Mouse (Mus musculus): ENCODE results near the gene Foxn3.

Foxn3 gene

DNA sequence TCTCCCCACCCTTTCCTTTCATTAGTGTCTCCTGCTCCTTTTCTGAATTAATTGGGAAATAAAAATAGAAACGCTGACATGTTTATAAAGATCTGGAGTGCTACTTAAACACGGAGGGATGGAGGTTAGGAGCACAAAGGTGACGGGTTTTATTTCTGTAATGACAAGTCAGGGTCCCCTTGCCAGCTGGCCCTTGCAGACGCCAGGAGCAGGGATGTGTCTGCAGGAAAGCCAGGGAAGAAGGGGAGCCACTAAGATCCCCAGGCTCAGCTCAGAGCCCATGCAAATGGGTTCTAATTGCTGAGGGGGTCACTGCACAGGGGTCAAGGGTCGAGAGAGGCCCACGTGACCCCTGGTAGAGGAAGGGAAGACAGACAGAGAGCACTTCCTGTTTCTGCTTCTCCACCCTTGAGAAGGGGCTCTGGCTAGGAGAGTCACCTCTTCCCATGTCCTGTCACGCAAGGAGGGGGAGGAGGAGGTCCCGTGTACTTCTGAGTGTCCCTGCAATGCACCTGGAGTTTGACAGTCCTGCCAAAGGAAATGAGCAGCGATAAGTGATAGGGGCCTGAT is 36.7 kb downstream of the Foxn3 start:
- no peak for DNase-seq (ENCODE audit: low spot score in 2 of 2)

DNA sequence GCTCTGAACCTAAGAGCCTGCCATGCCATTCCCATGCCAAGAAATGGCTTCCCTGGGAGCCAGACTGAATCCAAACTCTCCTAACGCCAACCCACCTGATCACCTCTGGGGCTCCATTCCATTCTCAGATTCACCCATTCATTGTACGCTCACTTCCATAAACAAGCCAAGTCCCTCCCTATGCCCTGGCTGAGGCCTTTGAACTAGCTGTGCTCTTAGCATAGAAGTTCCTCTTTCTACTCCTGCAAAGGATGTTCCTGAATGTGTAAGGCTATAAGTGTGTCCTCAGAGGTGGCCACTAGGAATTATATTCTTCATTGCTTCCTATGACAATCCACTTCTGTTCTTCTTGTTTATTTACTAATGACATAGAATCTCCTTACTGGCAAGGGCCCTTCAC is 40.5 kb downstream of the Foxn3 start:
- no peak for DNase-seq (ENCODE audit: low spot score in 2 of 2)

DNA sequence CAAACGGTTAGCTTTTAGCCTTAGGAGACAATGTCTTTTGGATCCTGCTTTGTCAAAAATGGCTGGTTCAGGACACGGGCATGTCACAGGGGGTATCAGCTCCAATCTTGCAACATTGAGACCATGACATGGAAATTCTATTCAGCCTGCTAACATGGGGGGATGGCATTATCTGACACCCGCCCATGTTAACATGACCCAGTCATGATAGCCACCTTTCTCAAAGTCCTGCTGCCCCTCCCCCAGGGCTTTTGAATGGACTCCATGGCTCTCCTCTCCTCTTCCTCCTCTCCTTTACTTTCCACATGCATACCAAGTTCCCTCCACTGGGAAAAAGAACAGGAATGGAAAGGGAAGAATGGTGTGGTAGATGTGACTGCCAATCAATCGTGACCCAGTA is 43.5 kb downstream of the Foxn3 start:
- DNase-seq (ENCODE audit: low spot score in 2 of 2): no peak

DNA sequence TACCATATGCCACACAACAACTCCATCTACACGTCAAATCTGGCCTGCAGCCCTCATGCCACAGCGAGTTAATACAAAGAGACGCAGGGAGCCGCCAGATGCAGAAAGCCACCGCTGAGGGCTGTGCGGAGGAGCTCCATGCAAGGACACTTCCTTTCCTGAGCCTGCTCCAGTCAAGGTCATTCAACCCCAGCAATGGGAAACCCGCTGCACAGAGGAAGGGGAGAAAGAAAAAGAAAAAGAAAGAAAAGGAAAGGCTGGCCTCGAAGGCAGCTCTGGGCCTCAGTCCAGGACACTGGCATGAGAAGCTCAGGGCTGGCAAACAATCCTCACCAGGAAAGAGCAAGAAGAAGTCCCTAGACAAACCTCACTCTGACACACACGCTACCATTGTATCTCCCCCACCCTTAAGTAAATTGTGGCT is 44.2 kb downstream of the Foxn3 start:
- DNase-seq (ENCODE audit: low spot score in 2 of 2): no peak

DNA sequence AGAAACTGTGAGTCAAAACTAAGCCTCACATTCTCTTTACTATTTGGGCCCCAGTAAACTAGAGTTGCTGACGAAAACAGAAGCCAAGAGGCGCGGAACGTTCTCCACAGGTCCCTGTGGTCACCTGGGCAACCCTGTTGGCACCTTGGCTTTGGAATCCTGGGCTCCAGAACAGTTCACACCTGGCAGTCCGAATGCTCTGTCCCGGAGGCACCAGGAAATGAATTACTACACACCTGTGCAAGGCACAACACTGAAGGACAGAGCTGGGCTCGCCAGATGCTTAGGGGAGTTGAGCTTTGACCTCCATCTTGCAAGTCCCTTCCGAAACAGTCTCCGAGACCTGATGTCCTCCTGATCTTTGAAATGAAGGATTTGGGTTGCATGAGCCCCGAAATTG is 44.7 kb downstream of the Foxn3 start:
- DNase-seq (ENCODE audit: low spot score in 2 of 2): no peak

DNA sequence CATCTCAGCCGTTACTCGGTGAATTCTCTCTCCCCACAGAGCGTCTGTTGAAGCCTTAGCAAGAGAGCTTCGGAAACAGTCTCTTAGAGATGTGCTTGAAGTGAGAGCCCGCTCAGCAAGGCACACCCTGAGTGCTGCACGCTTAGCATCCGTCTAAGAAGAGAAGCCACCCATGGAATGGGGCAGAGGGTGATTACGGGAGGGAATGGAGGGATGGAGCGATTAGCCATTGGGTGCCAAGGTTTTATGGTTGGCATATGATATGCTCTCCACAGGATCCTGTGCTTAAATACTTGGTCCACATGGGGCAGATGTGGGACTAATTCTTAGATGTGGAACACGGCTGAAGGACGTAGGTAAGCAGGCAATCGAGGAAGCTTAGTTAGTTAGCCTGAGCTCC is 45.3 kb downstream of the Foxn3 start:
- no peak for DNase-seq (ENCODE audit: low spot score in 2 of 2)

DNA sequence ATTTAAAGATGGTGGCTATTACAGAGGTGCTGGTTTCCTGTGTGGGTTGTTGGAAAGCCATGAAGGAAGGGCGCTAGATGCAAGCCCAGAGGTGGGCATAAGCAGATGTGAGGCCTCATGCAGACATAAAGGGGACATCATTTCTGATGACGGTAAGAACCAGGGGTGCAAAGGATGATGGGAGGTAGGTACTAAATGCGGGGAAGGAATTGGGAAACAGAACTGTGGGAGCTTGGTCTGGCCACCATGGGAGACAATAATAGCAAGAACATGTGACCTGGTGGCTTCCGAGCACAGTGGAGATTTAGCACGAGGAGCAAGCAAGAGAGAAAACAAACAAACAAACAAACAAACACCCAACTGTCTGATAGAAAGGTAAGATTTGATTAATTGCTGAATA is 46.1 kb downstream of the Foxn3 start:
- no peak for DNase-seq (ENCODE audit: low spot score in 2 of 2)

DNA sequence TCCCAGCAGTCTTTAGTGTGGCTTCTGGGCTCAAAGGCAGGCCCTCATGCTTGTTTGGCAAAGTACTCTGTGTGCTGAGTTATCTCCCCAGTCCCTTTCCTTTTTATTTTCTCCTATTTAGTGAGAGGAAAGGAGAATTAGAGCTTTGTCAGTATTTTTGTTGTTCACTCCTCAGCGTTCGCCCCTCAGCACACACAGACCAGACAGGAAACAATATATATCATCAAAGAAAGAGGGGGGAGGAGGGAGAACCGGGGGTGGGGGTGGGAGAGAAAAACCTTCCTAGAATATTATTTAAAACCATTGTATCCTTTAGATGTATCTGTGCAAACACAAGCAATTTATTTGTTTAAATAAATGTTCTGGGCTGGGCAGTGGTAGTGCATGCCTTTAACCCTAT is 47.9 kb downstream of the Foxn3 start:
- DNase-seq (ENCODE audit: low spot score in 2 of 2): no peak

DNA sequence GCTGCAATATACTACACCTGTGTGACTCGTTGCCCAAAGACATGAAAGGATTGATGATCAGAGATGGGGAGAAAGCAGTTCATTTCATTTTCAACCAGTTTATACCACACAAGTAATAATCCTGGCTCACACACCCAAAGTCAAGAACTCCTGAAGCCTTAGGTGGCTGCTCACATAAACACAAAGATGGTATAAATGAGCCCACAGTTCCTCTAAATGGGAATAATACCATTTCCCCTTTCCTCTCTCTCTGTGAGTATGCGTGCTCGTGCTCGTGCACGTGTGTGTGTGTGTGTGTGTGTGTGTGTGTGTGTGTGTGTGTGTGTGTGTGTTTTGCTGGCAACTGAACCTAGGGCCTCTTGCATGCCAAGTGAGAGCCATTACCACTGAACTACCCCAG is 51.7 kb downstream of the Foxn3 start:
- no peak for DNase-seq (ENCODE audit: low spot score in 2 of 2)

DNA sequence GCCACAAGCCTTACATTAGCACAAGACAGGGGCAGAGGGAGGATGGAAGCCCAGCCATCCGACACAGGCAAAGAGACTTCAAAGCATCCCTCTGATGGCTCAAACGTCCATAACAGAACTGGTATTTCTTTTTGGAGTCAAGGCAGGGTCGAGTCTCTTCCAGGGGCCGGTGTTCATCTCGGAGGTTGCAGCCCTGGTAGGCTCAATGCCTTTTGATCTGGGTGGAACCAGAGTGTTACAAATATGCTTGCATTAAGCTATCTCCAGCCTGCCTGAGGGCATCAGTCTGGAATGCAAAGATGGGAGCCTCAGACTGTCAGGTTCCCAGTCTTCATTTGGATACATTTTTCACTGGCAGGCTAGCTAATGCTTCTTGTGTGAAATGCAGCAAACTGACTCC is 52.6 kb downstream of the Foxn3 start:
- no peak for DNase-seq (ENCODE audit: low spot score in 2 of 2)

DNA sequence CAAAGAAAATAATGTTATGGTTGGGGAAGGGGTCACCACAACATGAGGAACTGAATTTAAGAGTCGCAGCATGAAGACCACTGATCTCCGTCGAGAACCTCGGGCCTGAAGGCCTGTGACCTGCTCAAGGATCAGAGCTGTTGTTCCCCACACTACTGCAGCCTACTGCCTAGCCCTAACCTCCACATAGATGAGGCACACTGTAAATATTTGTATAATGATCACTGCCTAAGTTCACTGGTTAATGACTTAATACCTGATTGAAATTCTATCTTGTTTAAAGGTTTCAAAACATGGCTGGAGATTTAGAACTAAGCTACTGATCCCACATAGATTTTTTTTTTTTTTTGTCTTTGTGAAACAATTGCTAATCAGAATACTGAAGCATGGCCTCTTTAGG is 61.2 kb downstream of the Foxn3 start:
- no peak for DNase-seq (ENCODE audit: low spot score in 2 of 2)

DNA sequence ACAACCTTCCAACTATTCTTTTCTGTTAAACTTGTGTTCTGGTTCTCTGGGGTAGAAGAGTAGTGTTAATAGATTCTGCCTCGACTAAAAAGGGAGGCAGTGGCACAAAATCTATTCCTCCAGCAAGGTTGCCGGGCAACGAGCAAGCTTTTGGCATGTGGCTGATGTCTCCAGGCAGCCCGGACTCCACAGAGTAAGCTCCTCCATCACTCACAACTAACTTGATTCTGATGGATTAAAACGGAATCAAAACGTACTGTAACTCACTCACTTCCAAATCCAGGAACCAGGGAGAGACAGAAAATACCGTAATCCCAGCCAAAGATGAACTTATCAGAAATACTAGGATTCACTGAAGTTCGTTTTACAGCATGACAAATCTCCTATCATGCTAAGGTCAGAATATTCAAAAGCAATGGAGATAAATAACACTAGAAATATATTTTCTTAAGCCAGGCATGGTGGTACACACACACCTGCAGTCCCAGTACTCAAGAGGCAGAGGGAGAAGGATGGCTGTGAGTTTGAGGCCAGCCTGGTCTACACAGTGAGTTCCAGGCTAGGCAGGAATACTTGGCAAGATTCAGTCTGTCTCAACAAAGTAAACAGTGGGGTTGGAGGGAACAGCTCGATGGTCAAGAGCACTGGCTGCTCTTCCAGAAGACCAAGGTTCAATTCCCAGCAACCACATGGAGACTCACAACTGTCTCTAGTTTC is 64.2 kb downstream of the Foxn3 start:
- no peak for DNase-seq (ENCODE audit: low spot score in 2 of 2)

DNA sequence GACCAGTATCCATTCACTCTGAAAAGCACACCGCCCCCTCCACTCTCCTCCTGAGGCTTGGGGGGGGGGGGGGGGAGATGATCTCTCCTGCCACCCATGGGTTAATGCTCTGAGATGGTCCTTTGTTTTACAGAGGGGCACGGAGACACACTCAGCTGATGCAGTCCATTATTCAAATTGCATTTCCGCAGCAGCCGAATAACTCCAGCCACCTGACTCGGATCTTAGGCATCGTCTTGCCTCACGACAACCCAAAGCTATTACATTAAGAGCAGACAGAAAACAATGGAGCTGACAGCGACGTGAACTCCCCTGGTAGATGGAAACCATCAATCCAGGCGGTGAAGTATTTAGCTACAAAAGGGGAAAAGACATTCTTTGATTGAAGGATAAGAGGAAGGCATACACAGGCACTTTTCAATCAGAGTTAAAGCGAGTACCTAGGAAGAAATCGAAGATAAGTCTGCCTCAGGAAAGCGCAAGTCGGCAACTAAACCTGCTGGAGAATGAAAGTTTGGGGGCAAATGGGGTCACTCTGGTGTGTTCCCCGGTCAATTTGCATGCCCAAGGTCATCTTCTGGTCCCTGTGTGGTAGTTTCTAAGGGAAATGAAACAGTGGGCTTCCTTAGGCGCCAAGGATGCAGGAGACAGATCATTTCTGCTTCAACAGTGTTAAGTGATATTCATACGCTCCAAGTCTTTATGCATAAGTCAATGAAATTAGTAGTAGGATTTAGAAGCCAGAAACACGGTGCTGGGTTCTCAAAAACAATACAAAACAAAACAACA is 65.0 kb downstream of the Foxn3 start:
- no peak for DNase-seq (ENCODE audit: low spot score in 2 of 2)

DNA sequence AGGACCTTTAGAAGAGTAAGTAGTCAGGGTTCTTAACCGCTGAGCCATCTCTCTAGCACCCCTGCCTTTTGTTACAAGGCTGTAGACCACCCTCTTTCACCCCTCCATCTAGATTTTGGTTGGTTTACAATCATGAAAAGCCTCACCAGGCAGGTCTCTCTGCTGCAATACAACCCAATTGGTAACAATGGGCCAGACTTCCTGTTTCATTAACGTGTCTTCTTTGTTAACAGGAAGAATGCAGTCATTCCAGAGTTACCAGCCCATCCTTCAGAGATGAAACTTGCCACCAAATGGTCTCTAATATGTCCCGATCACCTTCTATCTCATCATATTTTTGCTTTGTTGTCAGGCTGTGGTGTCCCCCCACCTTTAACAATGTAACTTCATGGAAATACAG is 66.4 kb downstream of the Foxn3 start:
- DNase-seq (ENCODE audit: low spot score in 2 of 2): no peak

DNA sequence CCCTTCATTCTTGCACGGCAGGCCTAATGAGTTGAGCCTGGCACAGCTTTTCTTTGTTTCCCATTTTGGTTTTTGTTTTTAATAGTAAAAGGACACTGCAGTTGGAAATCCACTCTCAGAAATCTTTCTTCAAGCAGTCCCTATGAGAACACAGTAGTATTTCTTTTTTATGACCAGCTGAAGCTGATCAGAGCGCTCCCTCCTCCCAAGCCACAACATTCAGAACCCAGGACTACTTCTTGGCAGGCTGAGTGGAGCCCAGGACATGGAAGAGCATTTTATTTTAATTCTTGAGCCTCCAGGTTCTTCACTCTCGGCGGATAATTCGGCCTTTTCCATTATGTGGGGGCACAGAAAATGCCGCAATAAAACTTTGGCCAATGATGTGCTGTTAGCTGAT is 73.2 kb downstream of the Foxn3 start:
- DNase-seq (ENCODE audit: low spot score in 2 of 2): no peak

DNA sequence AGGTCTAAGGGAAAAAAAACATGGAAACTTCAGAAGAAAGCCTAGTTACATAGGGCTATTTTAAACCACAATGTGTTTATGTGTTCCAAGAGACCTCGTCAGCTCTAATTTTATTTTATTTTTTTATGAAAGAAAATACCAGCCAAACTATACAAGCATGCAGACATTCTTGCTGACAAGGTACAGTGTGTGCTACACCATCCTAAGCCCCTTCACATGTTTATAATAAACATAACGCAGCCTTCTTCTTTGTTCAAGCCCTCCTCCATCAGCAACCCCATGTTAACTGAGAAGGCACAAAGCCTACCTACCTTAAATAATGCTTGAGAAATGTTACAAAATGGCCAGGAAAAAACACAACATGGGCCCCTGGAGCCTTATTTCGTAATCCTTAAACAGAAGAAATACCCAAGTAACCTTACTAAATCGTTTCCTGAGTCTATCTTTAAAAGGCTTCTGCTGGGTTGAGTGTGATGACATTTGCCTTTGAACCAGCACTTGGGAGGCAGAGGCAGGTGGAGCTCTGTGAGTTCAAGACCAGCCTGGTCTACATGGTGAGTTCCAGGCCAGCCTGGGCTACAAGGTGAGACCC is 74.3 kb downstream of the Foxn3 start:
- no peak for DNase-seq (ENCODE audit: low spot score in 2 of 2)

DNA sequence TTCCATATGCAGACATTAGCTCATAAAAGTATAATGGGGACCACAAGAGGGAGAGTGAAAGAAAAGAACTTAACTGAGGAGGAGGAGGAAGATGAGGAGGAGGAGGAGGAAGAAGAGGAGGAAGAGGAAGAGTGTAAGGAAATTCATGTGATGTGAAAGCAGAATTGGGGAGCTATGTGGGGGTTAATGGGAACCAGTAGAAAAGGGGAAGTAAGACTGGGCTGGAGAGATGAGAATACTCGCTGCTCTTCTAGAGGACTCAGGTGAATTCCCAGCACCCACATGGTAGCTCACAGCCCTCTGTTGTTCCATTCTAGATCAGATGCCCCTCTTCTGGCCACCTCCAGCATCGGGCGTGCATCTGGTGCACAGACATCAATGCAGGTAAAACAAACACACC is 83.0 kb downstream of the Foxn3 start:
- no peak for DNase-seq (ENCODE audit: low spot score in 2 of 2)

DNA sequence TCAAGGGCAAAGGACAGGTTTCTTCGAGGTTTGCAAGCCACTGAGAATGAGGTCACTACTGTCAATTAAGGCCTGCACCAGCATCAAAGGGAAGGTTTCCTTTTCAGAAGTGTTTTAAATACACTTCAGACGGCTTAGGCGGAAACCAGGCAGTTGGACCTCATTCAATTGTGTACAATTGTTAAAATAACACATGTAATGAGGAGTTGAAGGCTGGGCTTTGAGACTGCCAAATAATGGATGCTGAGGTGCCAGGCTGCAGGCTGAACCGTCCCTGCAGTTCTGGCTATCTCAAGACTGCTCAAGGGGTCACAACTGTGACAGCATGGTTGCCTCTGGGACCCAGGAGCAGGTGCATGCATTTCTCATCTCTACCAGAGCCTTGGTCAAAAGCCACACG is 89.2 kb downstream of the Foxn3 start:
- DNase-seq (ENCODE audit: low spot score in 2 of 2): no peak

DNA sequence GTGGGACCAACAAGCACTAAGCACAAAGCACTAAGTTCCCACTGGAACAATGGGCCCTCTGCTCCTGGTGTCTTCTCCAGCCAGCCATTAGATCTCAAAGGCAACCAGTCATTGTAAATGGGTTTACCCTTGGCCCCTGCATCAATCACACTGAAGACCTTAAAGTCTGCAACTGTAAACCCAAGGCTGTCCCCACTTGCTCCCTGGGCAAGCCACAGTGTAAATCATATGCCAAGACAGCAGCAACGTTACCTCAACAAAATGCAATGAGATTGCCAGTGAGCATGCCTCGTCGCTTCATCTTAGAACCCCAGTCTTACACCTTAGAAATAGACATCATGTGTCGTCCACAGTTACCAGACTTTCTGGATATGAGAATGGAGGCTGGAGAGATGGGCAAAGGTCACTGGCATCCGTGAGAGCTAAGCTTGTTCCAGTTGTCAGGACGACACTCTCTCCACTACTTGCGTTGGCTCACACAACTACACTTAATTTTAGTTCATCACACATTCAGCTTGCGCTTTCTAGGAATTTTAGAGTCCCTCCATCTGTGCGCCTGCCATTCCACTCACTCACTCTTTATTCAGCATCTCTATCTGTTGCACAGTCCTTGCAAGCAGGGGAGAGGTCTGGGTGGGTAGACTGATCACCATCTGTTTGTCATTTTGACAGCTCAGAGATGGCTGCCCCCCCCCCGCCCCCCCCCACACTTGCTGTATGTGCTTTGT is 89.8 kb downstream of the Foxn3 start:
- no peak for DNase-seq (ENCODE audit: low spot score in 2 of 2)

DNA sequence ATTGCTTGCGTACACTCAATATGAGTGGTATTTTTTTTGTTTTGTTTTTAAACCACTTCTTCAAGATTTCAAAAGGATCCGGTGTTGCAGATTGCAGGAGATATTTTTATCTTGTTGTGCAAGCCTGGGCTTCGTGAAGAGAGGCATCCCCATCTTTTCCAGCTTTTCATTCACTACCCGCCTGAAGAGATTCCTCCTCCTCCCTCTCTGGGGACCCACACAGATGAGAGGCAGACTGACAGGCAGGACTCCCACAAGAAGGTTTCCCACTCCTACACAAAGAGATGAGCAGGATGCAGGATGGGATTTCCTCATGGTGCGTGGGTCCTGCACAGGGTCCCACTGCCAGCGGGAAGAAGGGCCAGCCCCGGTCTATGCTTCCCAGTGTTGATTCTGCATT is 92.0 kb downstream of the Foxn3 start:
- no peak for DNase-seq (ENCODE audit: low spot score in 2 of 2)

DNA sequence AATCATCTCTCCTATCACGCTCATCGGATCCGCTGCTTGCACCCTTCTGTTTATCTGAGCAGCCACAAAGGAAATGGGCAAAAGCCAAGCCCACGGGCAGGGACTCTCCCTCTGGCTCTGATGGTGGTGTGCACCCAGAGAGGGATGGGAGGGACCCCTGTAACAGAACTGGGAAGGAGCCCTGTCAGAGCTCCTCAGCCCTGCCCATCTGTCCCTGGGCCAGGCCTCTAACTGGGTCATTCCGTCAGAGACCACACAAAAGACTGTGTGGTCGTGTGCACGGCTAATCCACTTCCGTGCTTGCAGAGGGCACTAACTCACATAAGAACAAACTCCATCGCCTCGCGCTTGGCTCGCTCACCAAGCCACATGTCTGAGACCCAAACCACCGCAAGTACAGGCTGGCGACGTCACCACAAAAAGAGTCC is 95.5 kb downstream of the Foxn3 start:
- DNase-seq (ENCODE audit: low spot score in 2 of 2): no peak

DNA sequence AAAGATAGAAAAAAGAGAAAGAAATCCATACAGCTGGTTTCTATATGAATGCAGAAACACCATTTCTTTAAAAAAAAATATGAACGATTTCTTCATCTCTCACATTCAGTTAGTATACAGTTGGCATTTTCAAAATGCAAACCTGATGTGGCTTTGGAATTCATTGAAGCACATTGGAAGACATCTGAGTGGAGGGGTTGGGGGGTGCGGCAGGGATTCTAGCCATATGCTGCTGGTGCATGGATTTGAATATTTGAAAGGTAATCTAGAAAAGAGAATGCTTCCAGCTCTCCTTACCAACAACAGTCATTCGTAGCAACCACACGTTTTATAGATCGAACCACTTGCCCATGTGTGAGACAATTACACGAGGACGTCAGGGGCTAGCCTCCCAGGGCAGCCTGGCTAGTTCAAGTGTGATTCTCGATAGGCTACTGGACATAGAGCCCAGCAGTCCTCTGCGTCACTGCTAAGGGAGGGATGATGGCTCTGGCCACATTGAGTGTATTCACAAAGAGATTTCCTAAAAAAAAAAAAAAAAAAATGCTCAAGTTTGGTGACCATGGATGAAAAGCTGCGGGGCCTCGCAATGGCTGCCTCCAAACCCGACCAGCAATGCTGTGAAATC is 96.0 kb downstream of the Foxn3 start:
- DNase-seq (ENCODE audit: low spot score in 2 of 2): no peak

Measured in frontal cortex, postnatal 25 days (tissue).